Mouse (Mus musculus) megakaryocyte, embryonic 14.5 days (primary cell): Measurements from ENCODE around the gene U2af1l4.

Experiments used
- FLI1 ChIP-seq: IDR thresholded peaks from 2 replicates; pipeline ENCODE4 v1.6.1; 2012; ENCODE audit warnings: low read length, inconsistent platforms, mixed read lengths
- GATA1 ChIP-seq: IDR thresholded peaks from 3 replicates; pipeline ENCODE4 v1.6.1; 2012; ENCODE audit warnings: mixed read lengths, low read length, inconsistent platforms, borderline replicate concordance

DNA sequence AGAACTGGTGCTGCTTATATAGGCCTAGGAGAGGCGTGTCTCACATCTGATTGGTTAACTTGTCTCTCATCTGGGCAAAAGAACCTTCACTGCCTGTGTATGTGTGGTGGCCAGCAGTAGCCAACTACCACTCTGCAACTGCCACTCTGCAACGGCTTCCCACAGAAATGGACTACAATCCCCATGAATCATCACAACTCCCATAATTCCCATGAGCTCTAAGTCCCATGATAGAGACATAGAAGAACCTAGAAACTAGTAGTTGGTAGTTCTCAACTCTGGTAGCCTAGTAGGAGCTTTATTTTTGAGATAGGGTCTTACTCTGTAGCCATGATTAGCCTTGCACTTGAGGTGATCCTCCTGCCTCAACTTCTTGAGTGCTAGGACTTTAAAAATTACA, 13.2 kb upstream of the U2af1l4 start:
- TF ChIP-seq FLI1 (no peak), GATA1 (no peak)
